Mouse (Mus musculus) CH12.LX (cell line): ENCODE data around the gene Rrbp1.

ENCODE experiments used
- MAFK ChIP-seq: IDR thresholded peaks from 2 replicates; pipeline ENCODE4 v1.6.1; 2011; ENCODE audit warnings: low read length, improper control_type of control experiment; ENCODE audit not compliant: insufficient replicate concordance
- MAZ ChIP-seq: IDR thresholded peaks from 2 replicates; pipeline ENCODE4 v1.6.1; 2012; ENCODE audit warnings: low read depth, mild to moderate bottlenecking, inconsistent platforms, low read length, improper control_type of control experiment, moderate library complexity

DNA sequence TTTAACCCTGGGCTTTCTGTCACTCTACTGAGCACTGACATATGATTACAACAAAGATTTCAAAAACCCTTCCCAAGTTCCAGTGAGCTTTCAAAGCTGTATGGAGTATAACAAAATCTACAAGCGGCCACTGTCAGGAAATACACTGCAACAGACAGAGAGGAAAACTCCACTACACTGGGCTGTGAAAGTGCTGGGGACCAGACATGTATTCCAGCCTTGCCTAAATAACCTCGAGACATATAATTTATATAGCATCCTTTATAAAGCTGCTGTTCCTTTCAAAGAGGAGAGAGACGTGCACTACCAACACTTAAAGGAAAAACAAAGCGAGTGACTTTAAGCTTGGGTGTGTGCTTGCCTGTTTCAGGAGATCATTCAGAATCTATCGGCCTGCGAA, 4.4 kb downstream of the Rrbp1 start:
- TF ChIP-seq MAZ = no peak
- no peak for TF ChIP-seq MAFK
